Mouse (Mus musculus) liver, adult 2 months (tissue): ENCODE data around the gene C2cd5. TPM values are rescaled to one million over a fixed set of nuclear protein-coding genes. Genes with fewer than 3 reads are reported as not detected.

ENCODE experiments used
- DNase-seq: peaks from one replicate; pipeline ENCODE4 v3.0.0-alpha.2; 2011; ENCODE audit warnings: low read depth, low spot score; ENCODE audit errors: extremely low read depth
- H3K27ac ChIP-seq: fragments of 200-500 bp; replicated peaks from 2 replicates; pipeline ENCODE4 v1.5.1; 2012; ENCODE audit warnings: low read depth, mild to moderate bottlenecking, control low read depth, inconsistent platforms, low read length; ENCODE audit not compliant: insufficient read depth
- H3K27me3 ChIP-seq: fragments of 200-500 bp; 2 replicates; pipeline ENCODE4 v1.6.1; 2012; ENCODE audit warnings: mild to moderate bottlenecking, moderate library complexity, low read length, inconsistent platforms; ENCODE audit not compliant: control insufficient read depth, insufficient read depth
- H3K36me3 ChIP-seq: fragments of 200-500 bp; 2 replicates; pipeline ENCODE4 v1.6.1; 2012; ENCODE audit warnings: low read length, inconsistent platforms; ENCODE audit not compliant: control insufficient read depth, insufficient read depth
- H3K4me1 ChIP-seq: fragments of 200-500 bp; 2 replicates; pipeline ENCODE4 v1.6.1; 2011; ENCODE audit warnings: low read length; ENCODE audit not compliant: control insufficient read depth, insufficient read depth
- H3K4me3 ChIP-seq: fragments of 200-500 bp; 2 replicates; pipeline ENCODE4 v1.5.1; 2011; ENCODE audit warnings: low read depth, mild to moderate bottlenecking, control low read depth, low read length, moderate library complexity; ENCODE audit not compliant: insufficient read depth
- H3K79me2 ChIP-seq: fragments of 200-500 bp; 2 replicates; pipeline ENCODE4 v1.6.1; 2012; ENCODE audit warnings: inconsistent platforms, mild to moderate bottlenecking, low read length, moderate library complexity; ENCODE audit not compliant: control insufficient read depth, insufficient read depth
- H3K9ac ChIP-seq: fragments of 200-500 bp; 2 replicates; pipeline ENCODE4 v1.6.1; 2012; ENCODE audit warnings: low read depth, mild to moderate bottlenecking, control low read depth, inconsistent platforms, low read length
- CTCF ChIP-seq: fragments of 200-500 bp; IDR thresholded peaks from 2 replicates; pipeline ENCODE4 v1.5.1; 2011; ENCODE audit warnings: low read depth, low read length, control low read depth
- POLR2A ChIP-seq: fragments of 200-500 bp; IDR thresholded peaks from 2 replicates; pipeline ENCODE4 v1.6.1; 2011; ENCODE audit warnings: low read length, control low read depth; ENCODE audit not compliant: insufficient read depth; ENCODE audit errors: extremely low read depth
- WGBS: fragments of 180-500 bp; shearing (Covaris S2); methylation state at CpG from one replicate; pipeline ENCODE4 v1.1.7; 2018; 5-methylcytosine and 5-hydroxymethylcytosine counted together
- polyA plus RNA-seq: library from polyadenylated mRNA; depleted of rRNA; stranded (reverse); fragments of >200 nt; gene quantifications from 2 replicates; pipeline ENCODE4 v1.2.3, GENCODE M21; 2012
- total RNA-seq: library from RNA; depleted of rRNA; stranded (reverse); fragments of >200 nt; gene quantifications from 2 replicates; pipeline ENCODE4 v1.2.3, GENCODE M21; 2014

The C2cd5 gene
- total and polyA plus RNA-seq, 2 experiments = 3.2 to 4.1 TPM

DNA sequence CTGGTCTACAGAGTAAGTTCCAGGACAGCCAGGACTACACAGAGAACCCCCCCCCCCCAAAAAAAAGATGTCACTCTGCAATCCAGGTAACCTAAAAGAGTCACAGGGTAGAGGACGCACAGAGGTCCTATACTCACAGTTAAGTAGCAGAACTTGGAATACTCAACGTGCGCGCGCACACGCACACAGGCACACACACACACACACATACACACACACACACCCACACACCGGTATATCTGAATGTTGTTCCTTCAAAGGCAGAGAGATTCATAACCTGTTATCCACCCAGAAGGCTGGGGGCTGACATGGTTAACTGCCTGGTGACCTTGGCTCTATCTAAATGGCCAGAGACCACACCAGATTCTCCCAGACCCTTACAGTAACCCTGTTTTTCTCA, 36.7 kb upstream of the C2cd5 start:
- H3K4me3 ChIP-seq = no peak overlapping the region
- H3K27ac ChIP-seq = no peak overlapping the region
- TF ChIP-seq POLR2A = no peak
- no peak for TF ChIP-seq CTCF
- no peak for DNase-seq
- H3K27me3 ChIP-seq = no peaks in the 10 kb centered on the region
- H3K79me2 ChIP-seq = no peaks in the 10 kb centered on the region
- H3K9ac ChIP-seq = no peak overlapping the region
- 98% methylated on average over 7 of the region's 7 CpGs for WGBS
- no peaks in the 10 kb centered on the region for H3K36me3 ChIP-seq
- peaks cover 2% of the 10 kb centered on the region; the same call in 1 of the 2 replicates for H3K4me1 ChIP-seq

DNA sequence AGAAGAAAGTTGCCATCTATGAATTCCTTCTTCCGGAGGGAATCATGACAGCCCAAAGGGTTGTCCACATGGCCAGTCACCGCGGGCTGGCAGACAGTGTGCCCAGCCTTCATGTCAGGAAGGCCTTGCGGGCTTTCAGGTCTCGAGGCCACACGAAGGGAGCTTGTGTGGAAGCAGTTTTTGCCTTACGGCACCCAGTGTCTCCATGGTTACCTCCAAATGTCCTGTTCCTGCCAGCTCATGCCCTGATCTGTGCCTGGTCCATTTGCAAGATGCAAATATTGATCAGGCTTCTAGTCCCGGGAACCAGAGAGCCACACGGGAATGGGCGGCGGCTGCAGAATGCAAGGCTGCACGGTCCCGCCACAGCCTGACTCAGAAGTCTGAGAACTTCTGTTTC, 35.2 kb upstream of the C2cd5 start:
- no peaks in the 10 kb centered on the region for H3K79me2 ChIP-seq
- no peak overlapping the region for H3K27ac ChIP-seq
- H3K9ac ChIP-seq = no peak overlapping the region
- no peaks in the 10 kb centered on the region for H3K27me3 ChIP-seq
- H3K4me1 ChIP-seq = peaks cover 2% of the 10 kb centered on the region; the same call in 1 of the 2 replicates
- TF ChIP-seq CTCF = no peak
- TF ChIP-seq POLR2A = no peak
- no peak for DNase-seq
- WGBS = 83% methylated on average over 13 of the region's 13 CpGs
- H3K4me3 ChIP-seq = no peak overlapping the region
- no peaks in the 10 kb centered on the region for H3K36me3 ChIP-seq

DNA sequence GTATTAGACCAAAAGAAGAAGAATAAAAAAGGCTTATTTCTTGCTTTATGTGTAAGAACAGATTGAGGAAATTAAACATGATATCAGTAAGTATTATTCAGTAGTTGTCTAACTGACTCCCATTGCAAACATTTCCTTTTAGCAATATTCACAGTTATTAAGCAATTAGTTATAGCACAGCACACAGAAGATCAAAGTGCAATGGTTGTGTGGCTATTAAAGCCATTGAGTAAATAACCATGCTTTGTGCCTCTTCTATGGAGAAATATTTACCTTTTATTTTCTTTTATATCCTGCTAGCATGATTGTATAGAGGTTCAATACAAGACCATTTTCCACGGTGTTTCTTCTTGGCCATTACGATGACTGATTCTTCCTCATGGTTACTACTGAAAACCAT, 33.2 kb upstream of the C2cd5 start:
- H3K4me1 ChIP-seq = peaks cover 2% of the 10 kb centered on the region; the same call in 1 of the 2 replicates
- TF ChIP-seq POLR2A (no peak), CTCF (no peak)
- peak; percentile 68 for DNase-seq
- no peak overlapping the region for H3K9ac ChIP-seq
- 71% methylated on average over 2 of the region's 2 CpGs for WGBS
- no peaks in the 10 kb centered on the region for H3K36me3 ChIP-seq
- no peaks in the 10 kb centered on the region for H3K27me3 ChIP-seq
- H3K27ac ChIP-seq = no peak overlapping the region
- no peaks in the 10 kb centered on the region for H3K79me2 ChIP-seq
- H3K4me3 ChIP-seq = no peak overlapping the region

DNA sequence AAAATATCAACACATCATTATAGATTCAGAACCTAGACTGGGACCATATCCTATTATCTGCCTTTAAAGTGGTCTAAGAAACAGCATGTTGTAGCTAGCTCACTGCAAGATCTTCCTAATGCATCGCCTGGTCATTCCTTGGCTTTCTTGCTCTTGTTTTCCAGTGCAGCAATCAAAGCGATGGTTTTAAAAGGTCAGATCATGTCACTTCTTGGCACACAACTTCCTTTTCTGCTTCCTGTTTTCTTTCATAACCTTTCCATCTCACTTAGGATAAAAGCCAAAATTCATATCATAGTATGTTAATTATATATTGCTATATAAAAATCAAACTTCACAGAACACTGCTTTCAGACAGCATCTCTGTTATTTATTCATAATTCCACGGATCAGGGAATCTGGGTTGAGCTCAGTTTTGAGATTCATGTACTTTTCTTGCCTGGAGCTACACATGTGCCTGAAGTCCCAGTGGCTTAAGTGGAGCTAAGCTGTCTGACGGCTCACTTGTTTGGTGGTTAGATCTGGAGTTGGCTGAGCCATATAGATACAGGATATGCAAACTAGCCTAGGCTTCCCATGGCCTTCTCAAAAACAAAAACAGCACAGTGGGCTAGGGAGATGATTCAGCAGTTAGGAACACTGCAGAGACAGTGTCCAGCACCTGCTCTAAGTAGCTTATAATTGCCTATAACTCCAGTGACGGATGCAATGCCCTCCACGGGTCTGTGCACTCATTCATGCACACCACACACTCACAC, 32.1 kb upstream of the C2cd5 start:
- no peaks in the 10 kb centered on the region for H3K36me3 ChIP-seq
- no peak for DNase-seq
- WGBS = 78% methylated on average over 6 of the region's 6 CpGs

DNA sequence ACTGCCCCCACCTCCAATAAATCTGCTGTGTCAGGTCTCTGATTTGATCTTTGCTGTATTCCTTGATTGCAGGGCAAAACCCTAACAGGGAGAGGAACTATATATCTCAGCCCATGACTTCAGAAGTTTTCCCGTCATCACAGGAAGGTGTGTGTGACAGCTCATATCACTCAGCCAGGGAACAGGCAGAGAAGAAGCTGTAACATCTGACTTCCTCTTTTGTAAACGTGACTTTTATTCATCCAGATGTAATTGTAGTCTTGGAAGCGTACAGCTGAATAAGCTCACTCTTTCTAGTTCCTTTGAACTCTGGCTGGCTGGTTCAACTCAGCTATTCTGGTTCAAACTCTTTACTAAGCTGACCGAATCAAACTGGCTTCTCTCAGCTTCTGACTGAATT, 30.5 kb upstream of the C2cd5 start:
- no peak for TF ChIP-seq POLR2A
- no peak for TF ChIP-seq CTCF
- Histone ChIP-seq H3K4me3 (no peak overlapping the region), H3K9ac (no peak overlapping the region), H3K27ac (no peak overlapping the region), H3K36me3 (no peaks in the 10 kb centered on the region), H3K4me1 (peaks cover 2% of the 10 kb centered on the region; the same call in 1 of the 2 replicates), H3K27me3 (no peaks in the 10 kb centered on the region), H3K79me2 (no peaks in the 10 kb centered on the region)
- no peak for DNase-seq
- 82% methylated on average over 4 of the region's 4 CpGs for WGBS

More for the DNA sequence above, 32.1 kb upstream of the C2cd5 start:
- H3K9ac ChIP-seq = no peak overlapping the region
- H3K27ac ChIP-seq = no peak overlapping the region
- peaks cover 2% of the 10 kb centered on the region; the same call in 1 of the 2 replicates for H3K4me1 ChIP-seq
- no peak for TF ChIP-seq CTCF
- no peak for TF ChIP-seq POLR2A
- H3K27me3 ChIP-seq = no peaks in the 10 kb centered on the region
- no peak overlapping the region for H3K4me3 ChIP-seq
- H3K79me2 ChIP-seq = no peaks in the 10 kb centered on the region

DNA sequence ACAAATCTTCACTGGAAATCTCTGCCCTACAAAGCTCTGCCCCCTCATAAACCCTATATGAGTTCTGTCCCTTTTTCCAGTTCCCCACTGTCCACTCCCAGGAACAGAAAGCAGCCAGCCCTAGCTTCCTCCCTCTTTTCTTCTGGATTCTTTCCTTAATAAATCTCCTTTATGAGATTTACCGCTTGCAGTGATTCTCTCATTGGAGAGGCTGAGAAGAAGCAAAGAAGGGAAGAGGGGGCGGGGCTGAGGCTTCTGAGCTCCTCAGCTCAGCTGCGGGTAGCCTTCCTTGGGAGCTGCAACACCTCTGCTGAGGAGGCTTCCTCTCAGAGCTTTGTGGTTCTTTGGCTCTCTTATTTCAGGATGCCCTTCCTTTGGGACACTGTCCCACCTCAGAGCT, 30.0 kb upstream of the C2cd5 start:
- no peak for DNase-seq
- Histone ChIP-seq H3K27ac (no peak overlapping the region), H3K4me3 (no peak overlapping the region), H3K4me1 (peaks cover 2% of the 10 kb centered on the region; the same call in 1 of the 2 replicates), H3K36me3 (no peaks in the 10 kb centered on the region), H3K9ac (no peak overlapping the region), H3K79me2 (no peaks in the 10 kb centered on the region), H3K27me3 (no peaks in the 10 kb centered on the region)
- 82% methylated on average over 3 of the region's 3 CpGs for WGBS
- TF ChIP-seq CTCF = no peak
- no peak for TF ChIP-seq POLR2A
